Mouse (Mus musculus): ENCODE results near the gene Rbm38. TPM values are rescaled to one million over a fixed set of nuclear protein-coding genes. Genes with fewer than 3 reads are reported as not detected.
A peak's percentile ranks its signal among the peaks of the same experiment; 100 is the strongest.

Rbm38 gene
- polyA plus RNA-seq, 1 experiment = 148 TPM

DNA sequence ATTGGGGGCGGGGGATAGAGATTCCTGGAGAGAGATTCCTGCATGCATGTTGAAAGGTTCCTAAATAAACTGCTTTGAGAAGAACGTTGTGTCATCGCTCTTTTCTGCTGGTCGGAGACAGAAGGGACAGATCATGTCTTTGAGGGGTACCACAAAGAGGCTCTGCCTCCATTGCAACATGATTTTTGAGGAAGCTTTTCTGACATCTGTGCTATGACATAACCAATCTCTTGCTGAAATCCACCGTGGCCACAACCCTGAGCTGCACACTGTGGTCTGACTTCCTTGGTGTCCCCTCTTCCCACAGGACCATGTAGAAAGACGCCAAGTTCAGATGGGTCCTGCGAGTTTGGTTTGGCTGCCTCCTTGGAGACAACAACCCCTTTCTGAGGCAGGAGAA, 52.6 kb downstream of the Rbm38 start:
- no peak overlapping the region for H3K27ac ChIP-seq (ENCODE audit: insufficient read depth, low read depth, low read length)
- no peak overlapping the region for H3K4me3 ChIP-seq (ENCODE audit: low read depth, low read length)
- no peaks in the 10 kb centered on the region for H3K4me1 ChIP-seq (ENCODE audit: control insufficient read depth, insufficient read depth, insufficient read length, low read length)
- no peaks in the 10 kb centered on the region for H3K27me3 ChIP-seq (ENCODE audit: control insufficient read depth, insufficient read depth, low read length)
- H3K36me3 ChIP-seq (ENCODE audit: control insufficient read depth, insufficient read depth, low read length) = no peaks in the 10 kb centered on the region
- 86% methylated on average over 7 of the region's 7 CpGs for WGBS
- TF ChIP-seq POLR2A (IDR thresholded peaks at IDR 0.05; ENCODE audit: low read depth, low read length) (no peak), CTCF (IDR thresholded peaks at IDR 0.05; ENCODE audit: extremely low read depth, insufficient read length, insufficient replicate concordance, low read depth, low read length) (no peak)

DNA sequence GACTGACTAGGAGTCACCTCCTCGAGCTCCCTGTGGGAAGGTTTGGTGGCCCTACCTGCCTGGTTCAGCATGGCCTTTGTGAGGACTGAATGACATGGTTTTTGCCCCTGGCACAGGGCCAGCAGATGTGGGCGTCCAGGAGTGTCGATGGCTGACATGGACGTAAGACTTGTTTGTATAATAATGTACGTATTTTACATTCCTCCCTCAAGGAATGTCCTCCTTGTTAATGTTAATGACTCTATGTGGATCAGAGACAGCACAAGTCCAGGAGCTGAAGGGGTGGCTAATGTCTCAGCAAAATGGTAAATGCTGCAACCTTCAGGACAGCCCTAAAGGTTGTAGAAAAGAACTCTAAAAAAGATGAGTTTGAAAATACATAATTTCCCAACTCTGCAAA, 53.4 kb downstream of the Rbm38 start:
- no peak overlapping the region for H3K4me3 ChIP-seq (ENCODE audit: low read depth, low read length)
- WGBS = 46% methylated on average over 5 of the region's 5 CpGs
- H3K36me3 ChIP-seq (ENCODE audit: control insufficient read depth, insufficient read depth, low read length) = no peaks in the 10 kb centered on the region
- no peaks in the 10 kb centered on the region for H3K27me3 ChIP-seq (ENCODE audit: control insufficient read depth, insufficient read depth, low read length)
- no peak overlapping the region for H3K27ac ChIP-seq (ENCODE audit: insufficient read depth, low read depth, low read length)
- TF ChIP-seq POLR2A (IDR thresholded peaks at IDR 0.05; ENCODE audit: low read depth, low read length) = no peak
- TF ChIP-seq CTCF (IDR thresholded peaks at IDR 0.05; ENCODE audit: extremely low read depth, insufficient read length, insufficient replicate concordance, low read depth, low read length) = no peak
- H3K4me1 ChIP-seq (ENCODE audit: control insufficient read depth, insufficient read depth, insufficient read length, low read length) = no peaks in the 10 kb centered on the region

DNA sequence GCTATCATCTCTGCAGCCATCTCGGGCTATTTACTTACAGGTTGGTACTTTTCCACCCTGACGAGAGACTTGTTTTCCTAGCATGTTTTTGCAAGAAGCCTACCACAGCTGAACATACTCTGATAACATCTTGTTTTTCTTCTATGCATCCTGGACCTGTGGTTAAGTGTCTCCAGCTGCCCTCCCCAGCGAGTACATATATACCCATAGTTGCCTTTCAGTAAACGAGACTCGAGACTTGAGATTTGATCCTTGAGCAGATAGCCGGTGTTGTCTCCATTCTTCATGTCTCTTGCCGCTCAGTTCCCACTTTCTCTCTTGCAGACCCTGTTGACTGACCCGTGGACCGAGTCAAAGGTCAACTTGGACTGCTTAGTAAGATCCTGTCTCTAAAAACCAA, 56.6 kb downstream of the Rbm38 start:
- no peak for TF ChIP-seq CTCF (IDR thresholded peaks at IDR 0.05; ENCODE audit: extremely low read depth, insufficient read length, insufficient replicate concordance, low read depth, low read length)
- TF ChIP-seq POLR2A (IDR thresholded peaks at IDR 0.05; ENCODE audit: low read depth, low read length) = no peak
- no peak overlapping the region for H3K4me3 ChIP-seq (ENCODE audit: low read depth, low read length)
- H3K27me3 ChIP-seq (ENCODE audit: control insufficient read depth, insufficient read depth, low read length) = no peaks in the 10 kb centered on the region
- H3K4me1 ChIP-seq (ENCODE audit: control insufficient read depth, insufficient read depth, insufficient read length, low read length) = no peaks in the 10 kb centered on the region
- no peaks in the 10 kb centered on the region for H3K36me3 ChIP-seq (ENCODE audit: control insufficient read depth, insufficient read depth, low read length)
- 63% methylated on average over 9 of the region's 9 CpGs for WGBS
- no peak overlapping the region for H3K27ac ChIP-seq (ENCODE audit: insufficient read depth, low read depth, low read length)

DNA sequence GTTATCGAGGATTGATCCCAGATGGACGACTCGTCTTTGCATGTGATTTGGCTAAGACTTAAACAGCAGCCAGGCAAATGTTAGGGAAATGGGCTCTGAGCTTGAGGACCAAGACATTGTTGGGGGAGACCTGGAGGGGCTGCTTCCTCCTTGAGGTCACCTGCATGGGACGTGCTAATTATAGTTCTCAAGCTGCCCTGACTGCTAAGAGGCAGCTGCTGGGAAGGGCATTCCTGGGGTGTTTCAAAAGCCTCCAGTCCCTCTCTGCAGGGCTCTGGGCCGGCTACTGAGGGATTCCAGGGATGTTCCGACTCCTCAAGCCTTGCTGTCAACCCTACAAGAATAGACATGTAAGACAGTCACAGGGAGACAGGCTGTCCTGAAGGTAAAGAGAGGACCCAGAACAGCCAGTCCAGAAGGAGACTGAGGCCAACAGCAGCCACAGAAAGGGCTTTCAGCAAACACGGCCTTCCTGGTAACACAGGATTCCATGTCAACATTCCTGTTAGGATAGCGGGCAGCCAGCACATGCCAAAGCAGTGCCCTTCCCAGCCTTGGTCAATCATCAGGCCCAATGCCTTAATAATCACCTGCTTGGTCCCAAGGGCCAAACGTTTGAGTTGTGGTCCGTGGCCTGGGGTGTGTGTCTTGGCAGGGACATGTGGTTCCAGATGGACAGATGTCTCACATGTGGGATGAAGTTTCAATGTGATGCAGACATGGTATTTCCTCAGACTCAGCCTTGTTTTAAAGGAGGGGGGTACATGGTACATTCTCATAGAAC, 59.7 kb downstream of the Rbm38 start:
- H3K4me1 ChIP-seq (ENCODE audit: control insufficient read depth, insufficient read depth, insufficient read length, low read length) = peaks cover 2% of the 10 kb centered on the region; the same call in 1 of the 2 replicates
- 64% methylated on average over 10 of the region's 10 CpGs for WGBS
- TF ChIP-seq POLR2A (IDR thresholded peaks at IDR 0.05; ENCODE audit: low read depth, low read length) = no peak
- TF ChIP-seq CTCF (IDR thresholded peaks at IDR 0.05; ENCODE audit: extremely low read depth, insufficient read length, insufficient replicate concordance, low read depth, low read length) = no peak

DNA sequence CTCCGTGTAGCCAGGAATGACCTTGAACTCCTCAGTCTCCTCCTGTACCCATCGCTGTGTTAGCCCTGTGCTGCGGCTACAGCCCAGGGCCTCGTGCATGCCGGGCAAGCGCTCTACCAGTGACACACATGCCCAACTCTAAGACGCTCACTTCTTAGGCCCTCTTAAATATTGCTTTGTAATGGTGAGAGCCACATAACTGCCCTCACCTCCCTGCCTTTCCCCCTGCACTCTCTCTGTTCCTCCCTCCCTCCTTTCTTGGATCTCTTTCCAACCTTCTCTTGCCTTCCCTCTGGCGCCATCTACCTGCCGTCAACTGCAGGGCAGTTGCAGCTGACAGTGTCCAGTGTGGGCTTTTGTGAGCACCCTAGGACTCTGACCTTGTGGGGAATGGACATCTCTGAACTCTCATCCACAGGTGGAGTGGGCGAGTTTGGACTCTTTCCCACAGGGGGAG, 60.5 kb downstream of the Rbm38 start:
- Histone ChIP-seq H3K27me3 (ENCODE audit: control insufficient read depth, insufficient read depth, low read length) (no peaks in the 10 kb centered on the region), H3K27ac (ENCODE audit: insufficient read depth, low read depth, low read length) (no peak overlapping the region), H3K36me3 (ENCODE audit: control insufficient read depth, insufficient read depth, low read length) (no peaks in the 10 kb centered on the region), H3K4me3 (ENCODE audit: low read depth, low read length) (no peak overlapping the region), H3K4me1 (ENCODE audit: control insufficient read depth, insufficient read depth, insufficient read length, low read length) (peaks cover 2% of the 10 kb centered on the region; the same call in 1 of the 2 replicates)
- 27% methylated on average over 10 of the region's 10 CpGs for WGBS
- TF ChIP-seq CTCF (IDR thresholded peaks at IDR 0.05; ENCODE audit: extremely low read depth, insufficient read length, insufficient replicate concordance, low read depth, low read length) = peak; percentile 85; the same call in 1 of the 2 replicates
- no peak for TF ChIP-seq POLR2A (IDR thresholded peaks at IDR 0.05; ENCODE audit: low read depth, low read length)

More for the DNA sequence above, 59.7 kb downstream of the Rbm38 start:
- Histone ChIP-seq H3K36me3 (ENCODE audit: control insufficient read depth, insufficient read depth, low read length) (no peaks in the 10 kb centered on the region), H3K4me3 (ENCODE audit: low read depth, low read length) (no peak overlapping the region), H3K27ac (ENCODE audit: insufficient read depth, low read depth, low read length) (no peak overlapping the region), H3K27me3 (ENCODE audit: control insufficient read depth, insufficient read depth, low read length) (no peaks in the 10 kb centered on the region)

DNA sequence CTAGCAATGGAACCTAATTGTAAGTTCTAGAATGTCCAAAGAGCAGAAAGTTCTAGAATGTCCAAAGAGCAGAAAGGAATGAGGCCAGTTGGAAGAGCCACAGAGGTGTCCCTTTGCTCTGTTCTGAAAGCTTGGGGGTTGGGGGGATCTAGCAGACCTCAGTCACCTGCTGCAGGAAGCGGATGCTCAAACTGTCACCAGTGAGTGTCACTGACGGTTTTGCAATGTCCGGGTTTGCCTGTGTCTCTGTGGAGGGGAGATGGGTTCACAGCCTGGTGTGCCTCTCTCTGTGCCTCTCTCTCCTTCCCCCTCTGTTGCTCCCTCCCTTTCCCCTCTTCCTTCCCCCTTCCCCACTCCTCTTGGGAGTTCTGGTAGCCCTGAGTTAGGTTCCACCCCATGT, 62.4 kb downstream of the Rbm38 start:
- no peaks in the 10 kb centered on the region for H3K27me3 ChIP-seq (ENCODE audit: control insufficient read depth, insufficient read depth, low read length)
- H3K4me1 ChIP-seq (ENCODE audit: control insufficient read depth, insufficient read depth, insufficient read length, low read length) = peaks cover 2% of the 10 kb centered on the region; the same call in 1 of the 2 replicates
- no peak for TF ChIP-seq CTCF (IDR thresholded peaks at IDR 0.05; ENCODE audit: extremely low read depth, insufficient read length, insufficient replicate concordance, low read depth, low read length)
- TF ChIP-seq POLR2A (IDR thresholded peaks at IDR 0.05; ENCODE audit: low read depth, low read length) = no peak
- no peak overlapping the region for H3K4me3 ChIP-seq (ENCODE audit: low read depth, low read length)
- H3K36me3 ChIP-seq (ENCODE audit: control insufficient read depth, insufficient read depth, low read length) = no peaks in the 10 kb centered on the region
- WGBS = 82% methylated on average over 3 of the region's 3 CpGs
- H3K27ac ChIP-seq (ENCODE audit: insufficient read depth, low read depth, low read length) = no peak overlapping the region

DNA sequence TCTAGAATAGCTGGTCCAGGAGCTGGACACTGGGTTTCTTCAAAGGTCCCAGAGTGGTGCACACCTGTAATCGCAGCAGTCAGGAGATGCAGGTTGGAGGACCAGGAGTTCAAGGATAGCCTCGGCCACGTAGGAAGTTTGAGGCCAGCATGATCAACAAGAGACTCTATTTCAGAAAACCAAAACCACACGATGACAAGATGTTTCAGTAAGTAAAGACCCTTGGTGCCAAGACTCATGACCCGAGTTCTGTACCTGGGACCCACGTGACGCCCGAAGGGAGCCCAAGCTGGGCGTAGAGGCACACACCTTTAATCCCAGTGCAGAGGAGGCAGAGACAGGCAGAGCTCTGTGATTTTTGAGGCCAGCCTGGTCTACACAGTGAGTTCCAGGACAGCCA, 62.8 kb downstream of the Rbm38 start:
- Histone ChIP-seq H3K27ac (ENCODE audit: insufficient read depth, low read depth, low read length) (0 out of 2 replicates have a peak overlapping the region, but pooled peaks have one; percentile 1), H3K4me3 (ENCODE audit: low read depth, low read length) (no peak overlapping the region), H3K27me3 (ENCODE audit: control insufficient read depth, insufficient read depth, low read length) (no peaks in the 10 kb centered on the region), H3K4me1 (ENCODE audit: control insufficient read depth, insufficient read depth, insufficient read length, low read length) (peaks cover 2% of the 10 kb centered on the region; the same call in 1 of the 2 replicates), H3K36me3 (ENCODE audit: control insufficient read depth, insufficient read depth, low read length) (no peaks in the 10 kb centered on the region)
- no peak for TF ChIP-seq POLR2A (IDR thresholded peaks at IDR 0.05; ENCODE audit: low read depth, low read length)
- TF ChIP-seq CTCF (IDR thresholded peaks at IDR 0.05; ENCODE audit: extremely low read depth, insufficient read length, insufficient replicate concordance, low read depth, low read length) = no peak
- WGBS = 65% methylated on average over 9 of the region's 9 CpGs
